Mouse (Mus musculus) naive thymus-derived CD4-positive, alpha-beta T cell, adult 2 months (primary cell): ENCODE data around the gene Cap1.
A peak's percentile ranks its signal among the peaks of the same experiment; 100 is the strongest.

Experiments
- DNase-seq: peaks from one replicate; pipeline ENCODE4 v3.0.0-alpha.2; 2011; ENCODE audit warnings: low read depth

Cap1 gene

GRCm38 (mm10) chr4:122887336-122887735 lies 1.5 kb upstream of the Cap1 start:
- DNase-seq: no peak

- no peak for DNase-seq
Observed at GRCm38 (mm10) chr4:122886579-122887254, 861 bp upstream of the Cap1 start.

- peak; percentile 67 for DNase-seq
Observed at GRCm38 (mm10) chr4:122884481-122885340, 1.1 kb downstream of the Cap1 start.

- DNase-seq: no peak
Observed at GRCm38 (mm10) chr4:122884051-122884450, 1.8 kb downstream of the Cap1 start.

- DNase-seq: peak; percentile 47
Observed at GRCm38 (mm10) chr4:122883294-122883693, 2.6 kb downstream of the Cap1 start.

- no peak for DNase-seq
Observed at GRCm38 (mm10) chr4:122882544-122882943, 3.3 kb downstream of the Cap1 start.

- DNase-seq: peak; percentile 67
Observed at GRCm38 (mm10) chr4:122878333-122879070, 7.4 kb downstream of the Cap1 start.

- no peak for DNase-seq
Observed at GRCm38 (mm10) chr4:122873512-122873911, 12.3 kb downstream of the Cap1 start.

- DNase-seq: peak; percentile 52
Observed at GRCm38 (mm10) chr4:122873003-122873402, 12.9 kb downstream of the Cap1 start.

GRCm38 (mm10) chr4:122871989-122872388 lies 13.9 kb downstream of the Cap1 start:
- peak; percentile 69 for DNase-seq

- no peak for DNase-seq
Observed at GRCm38 (mm10) chr4:122871269-122871668, 14.6 kb downstream of the Cap1 start.

GRCm38 (mm10) chr4:122870741-122871140 lies 15.1 kb downstream of the Cap1 start:
- no peak for DNase-seq

GRCm38 (mm10) chr4:122870027-122870426 lies 15.8 kb downstream of the Cap1 start:
- DNase-seq: peak; percentile 75

GRCm38 (mm10) chr4:122868041-122868440 lies 17.8 kb downstream of the Cap1 start:
- no peak for DNase-seq

- DNase-seq: no peak
Observed at GRCm38 (mm10) chr4:122861836-122862235, 24.0 kb downstream of the Cap1 start.

- DNase-seq: no peak
Observed at GRCm38 (mm10) chr4:122859096-122859674, 26.7 kb downstream of the Cap1 start.

GRCm38 (mm10) chr4:122857909-122858308 lies 27.9 kb downstream of the Cap1 start:
- DNase-seq: peak; percentile 36

GRCm38 (mm10) chr4:122854770-122855169 lies 31.1 kb downstream of the Cap1 start:
- no peak for DNase-seq

- no peak for DNase-seq
Observed at GRCm38 (mm10) chr4:122853691-122854090, 32.2 kb downstream of the Cap1 start.

GRCm38 (mm10) chr4:122851535-122851934 lies 34.3 kb downstream of the Cap1 start:
- DNase-seq: no peak

GRCm38 (mm10) chr4:122848150-122848621 lies 37.7 kb downstream of the Cap1 start:
- DNase-seq: no peak

- DNase-seq: peak; percentile 43
Observed at GRCm38 (mm10) chr4:122838416-122838815, 47.4 kb downstream of the Cap1 start.
